Mouse (Mus musculus): Measurements from ENCODE around the gene Pla2g10.

- TF ChIP-seq EP300 (optimal IDR thresholded peaks at IDR 0.05) (no peak), CTCF (IDR thresholded peaks at IDR 0.05; ENCODE audit: low read depth) (no peak)
Observed at GRCm38 (mm10) chr16:13757823-13758222, 27.0 kb upstream of the Pla2g10 start.

Measured in stomach, postnatal 0 days (tissue).